Mouse (Mus musculus) limb, embryonic 14.5 days (tissue): ENCODE data around the gene Sh3glb1. TPM values are rescaled to one million over a fixed set of nuclear protein-coding genes. Genes with fewer than 3 reads are reported as not detected.

Experiments used
- ATAC-seq: fragments of 200-750 bp; cut with Nextera tagmentation; 2 replicates; pipeline ENCODE4 v1.8.0; 2017; ENCODE audit warnings: low read depth, moderate number of reproducible peaks, moderate TSS enrichment; ENCODE audit not compliant: low FRiP score
- DNase-seq: peaks from one replicate; pipeline ENCODE4 v3.0.0-alpha.2; 2015; ENCODE audit warnings: low spot score
- H3K27ac ChIP-seq: fragments of 300-500 bp; sonication (generic); replicated peaks from 2 replicates; pipeline ENCODE4 v1.5.1; 2014; ENCODE audit warnings: low read depth, mild to moderate bottlenecking, low read length, moderate library complexity, mixed read lengths
- H3K27me3 ChIP-seq: fragments of 300-500 bp; sonication (generic); 2 replicates; pipeline ENCODE4 v1.6.1; 2014; ENCODE audit warnings: low read length, mixed read lengths; ENCODE audit not compliant: control insufficient read depth, insufficient read depth
- H3K36me3 ChIP-seq: fragments of 300-500 bp; sonication (generic); 2 replicates; pipeline ENCODE4 v1.6.1; 2014; ENCODE audit warnings: mild to moderate bottlenecking, low read length, moderate library complexity, mixed read lengths; ENCODE audit not compliant: control insufficient read depth, insufficient read depth
- H3K4me1 ChIP-seq: fragments of 300-500 bp; sonication (generic); 2 replicates; pipeline ENCODE4 v1.6.1; 2014; ENCODE audit warnings: antibody characterized with exemption, low read length, mixed read lengths; ENCODE audit not compliant: control insufficient read depth, insufficient read depth
- H3K4me2 ChIP-seq: fragments of 300-500 bp; sonication (generic); replicated peaks from 2 replicates; pipeline ENCODE4 v1.6.1; 2014; ENCODE audit warnings: low read depth, mild to moderate bottlenecking, low read length, moderate library complexity; ENCODE audit not compliant: severe bottlenecking
- H3K4me3 ChIP-seq: fragments of 300-500 bp; sonication (generic); replicated peaks from 2 replicates; pipeline ENCODE4 v1.5.1; 2014; ENCODE audit warnings: low read length
- H3K9ac ChIP-seq: fragments of 300-500 bp; sonication (generic); 2 replicates; pipeline ENCODE4 v1.6.1; 2014; ENCODE audit warnings: mild to moderate bottlenecking, low read depth, low read length, moderate library complexity; ENCODE audit not compliant: severe bottlenecking
- H3K9me3 ChIP-seq: fragments of 300-500 bp; sonication (generic); 2 replicates; pipeline ENCODE4 v1.6.1; 2016; ENCODE audit warnings: low read length; ENCODE audit not compliant: control insufficient read depth
- POLR2A ChIP-seq: fragments of 200-500 bp; IDR thresholded peaks from 2 replicates; pipeline ENCODE4 v1.8.0; 2012; ENCODE audit warnings: inconsistent platforms, mild to moderate bottlenecking, moderate library complexity, borderline replicate concordance; ENCODE audit not compliant: insufficient read depth, insufficient read length; ENCODE audit errors: extremely low read depth
- WGBS: fragments of 180-500 bp; shearing (Covaris S2); extraction: QIAGEN DNeasy Blood & Tissue Kit; methylation state at CpG from one replicate; pipeline ENCODE4 v1.1.7; 2014; 5-methylcytosine and 5-hydroxymethylcytosine counted together
- polyA plus RNA-seq, 2 experiments: library from polyadenylated mRNA; depleted of rRNA in 1 of 2; stranded (reverse) in 1 of 2; unstranded in 1 of 2; fragments of >200 nt; fragmentation: Nextera tagmentation in 1 of 2; extraction: Ambion mirVana in 1 of 2; gene quantifications; 2 replicates each; pipeline versions ENCODE4 v1.2.1 to v1.2.3; 2012 to 2014

Gene Sh3glb1
- polyA plus RNA-seq, 2 experiments, result 30.3 to 138 TPM

- Histone ChIP-seq H3K9ac (no peak overlapping the region), H3K4me3 (no peak overlapping the region), H3K4me2 (no peak overlapping the region), H3K36me3 (no peaks in the 10 kb centered on the region), H3K27me3 (no peaks in the 10 kb centered on the region), H3K4me1 (peaks cover 1% of the 10 kb centered on the region), H3K27ac (no peak overlapping the region), H3K9me3 (no peaks in the 10 kb centered on the region)
- no peak for DNase-seq
- TF ChIP-seq POLR2A, result no peak
- ATAC-seq, result no peak
- WGBS, result 86% methylated on average over 4 of the region's 4 CpGs
These were observed 82.0 kb downstream of the Sh3glb1 start for GRCm38 (mm10) chr3:144638110-144638509.

GRCm38 (mm10) chr3:144635236-144635635, 84.9 kb downstream of the Sh3glb1 start:
- H3K36me3 ChIP-seq, result no peaks in the 10 kb centered on the region
- ATAC-seq (no peak), DNase-seq (no peak)
- H3K4me1 ChIP-seq, result no peaks in the 10 kb centered on the region
- H3K4me2 ChIP-seq, result no peak overlapping the region
- H3K27me3 ChIP-seq, result no peaks in the 10 kb centered on the region
- H3K4me3 ChIP-seq, result no peak overlapping the region
- H3K27ac ChIP-seq, result no peak overlapping the region
- no peak overlapping the region for H3K9ac ChIP-seq
- WGBS, result 75% methylated on average over 5 of the region's 5 CpGs
- no peak for TF ChIP-seq POLR2A
- H3K9me3 ChIP-seq, result no peaks in the 10 kb centered on the region

Other genes starting within 250 kb of the Sh3glb1 start
- gene Hs2st1, start 150.2 kb downstream of the Sh3glb1 start, polyA plus RNA-seq (2012; rRNA removed), result 20.2 and 20.6 TPM in 2 replicates
- 15.8 and 17.9 TPM in 2 replicates for gene Hs2st1, start 150.2 kb downstream of the Sh3glb1 start, polyA plus RNA-seq (2014; fragmentation: Nextera tagmentation; extraction: Ambion mirVana)
- 354 and 424 TPM in 2 replicates for gene Selenof, start 150.0 kb downstream of the Sh3glb1 start, polyA plus RNA-seq (2012; rRNA removed)
- gene Selenof, start 150.0 kb downstream of the Sh3glb1 start, polyA plus RNA-seq (2014; fragmentation: Nextera tagmentation; extraction: Ambion mirVana), result 532 and 555 TPM in 2 replicates
- 2.0 and 2.1 TPM in 2 replicates for gene Clca3a1, start 40.6 kb upstream of the Sh3glb1 start, polyA plus RNA-seq (2012; rRNA removed)
- 0.58 and 0.70 TPM in 2 replicates for gene Clca3a1, start 40.6 kb upstream of the Sh3glb1 start, polyA plus RNA-seq (2014; fragmentation: Nextera tagmentation; extraction: Ambion mirVana)
- gene Clca3a2, start 99.2 kb upstream of the Sh3glb1 start, polyA plus RNA-seq (2012; rRNA removed), result 0.11 and 0.17 TPM in 2 replicates
- gene Clca3a2, start 99.2 kb upstream of the Sh3glb1 start, polyA plus RNA-seq (2014; fragmentation: Nextera tagmentation; extraction: Ambion mirVana), result 0.12 and 0.26 TPM in 2 replicates
- gene Clca3b, start 129.0 kb upstream of the Sh3glb1 start, polyA plus RNA-seq (2012; rRNA removed), result not detected in 2 replicates
- gene Clca3b, start 129.0 kb upstream of the Sh3glb1 start, polyA plus RNA-seq (2014; fragmentation: Nextera tagmentation; extraction: Ambion mirVana), result not detected in 2 replicates
- gene Clca4b, start 212.2 kb upstream of the Sh3glb1 start, polyA plus RNA-seq (2012; rRNA removed), result 0.08 TPM in 1 of 2 replicates, not detected in the other
- not detected in 2 replicates for gene Clca4b, start 212.2 kb upstream of the Sh3glb1 start, polyA plus RNA-seq (2014; fragmentation: Nextera tagmentation; extraction: Ambion mirVana)